Mouse (Mus musculus): Measurements from ENCODE around the gene Cryba2.

The Cryba2 gene

DNA sequence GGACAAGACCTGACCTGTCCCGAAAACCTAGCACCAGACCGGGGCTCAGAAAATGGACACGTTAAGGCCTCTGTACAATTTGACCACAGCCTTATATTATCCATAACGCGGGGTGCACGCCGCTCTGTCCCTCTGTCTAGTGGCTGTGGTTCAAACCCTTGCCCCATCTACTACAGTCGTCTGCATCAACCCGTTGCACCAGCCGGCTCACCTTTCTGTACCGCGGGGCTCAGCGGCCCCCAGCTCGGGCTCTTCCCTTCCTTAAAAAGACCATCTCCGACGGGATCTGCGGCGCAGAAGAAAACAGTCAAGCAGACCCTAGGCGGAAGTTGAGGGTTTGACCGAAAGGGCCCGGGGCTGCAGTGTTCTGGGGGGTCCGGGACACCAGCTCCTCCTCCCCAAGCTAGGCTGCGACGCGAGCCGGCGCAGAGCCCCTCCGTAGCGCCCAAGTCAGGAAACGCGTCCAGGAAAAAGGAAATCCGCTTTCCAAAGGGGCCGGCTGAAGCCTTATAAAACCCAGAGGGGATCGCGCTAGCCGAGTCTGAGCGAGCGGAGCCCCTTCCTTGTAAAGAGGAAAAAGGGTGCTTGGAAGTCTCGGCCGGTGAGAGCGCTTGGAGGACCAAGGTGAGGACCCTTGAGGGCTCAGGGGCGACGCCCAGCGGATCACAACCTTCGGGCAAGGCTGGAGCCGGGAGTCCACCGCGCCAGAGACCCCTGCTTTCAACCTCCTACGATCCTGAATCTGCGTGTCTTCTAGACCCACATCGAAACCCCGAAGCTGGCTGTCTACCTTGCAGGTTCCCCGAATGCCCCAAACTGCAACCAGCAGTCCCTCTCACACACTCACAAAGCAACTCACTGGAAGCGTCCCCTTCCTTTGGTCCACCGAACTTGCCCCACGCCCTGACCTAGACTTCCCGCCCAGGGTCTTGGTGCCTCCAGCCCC lies 8.5 kb downstream of the Cryba2 start:
- in situ Hi-C loops (cut with MboI, MseI) = no loop called here

DNA sequence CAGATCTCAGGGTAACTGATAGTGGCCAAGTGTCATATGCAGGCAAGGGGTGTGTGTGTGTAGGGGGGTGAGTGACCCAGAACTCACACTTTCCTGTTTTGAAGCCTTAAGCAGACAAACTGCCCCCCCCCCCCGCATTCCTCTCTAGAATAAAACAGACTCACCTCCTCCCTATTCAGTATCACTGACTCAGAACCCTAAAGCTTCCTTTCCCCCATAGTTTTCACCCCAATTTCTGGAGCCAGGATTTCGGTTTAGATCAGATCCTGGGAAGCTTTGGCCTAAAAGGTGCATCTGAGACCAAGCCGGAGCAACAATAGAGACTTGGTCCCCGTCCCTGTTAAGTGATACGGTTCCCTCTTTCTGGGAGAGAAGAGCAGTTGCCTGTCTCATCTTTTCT lies 9.5 kb downstream of the Cryba2 start:
- in situ Hi-C loops (cut with MboI, MseI) = no loop called here

DNA sequence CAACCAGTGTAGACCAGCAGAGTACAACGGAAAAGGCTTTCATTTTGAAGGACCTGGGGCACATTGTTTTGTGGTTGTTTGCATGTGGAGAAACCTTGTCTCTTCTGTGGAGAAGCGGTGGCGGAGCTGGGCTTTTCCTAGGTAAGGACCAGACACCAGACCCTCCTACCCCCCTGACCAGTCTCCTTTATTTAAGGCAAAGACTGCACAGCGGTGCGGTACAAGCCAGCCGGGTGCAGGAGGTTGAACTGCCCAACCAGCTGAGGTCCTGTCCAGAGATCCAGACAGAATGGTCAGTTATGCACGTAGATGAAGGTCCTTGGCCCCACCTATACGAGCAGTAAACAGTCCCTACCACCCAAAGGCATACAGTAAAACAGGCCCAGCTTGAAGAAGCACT lies 10.1 kb downstream of the Cryba2 start:
- in situ Hi-C loops (cut with MboI, MseI) = no loop called here

DNA sequence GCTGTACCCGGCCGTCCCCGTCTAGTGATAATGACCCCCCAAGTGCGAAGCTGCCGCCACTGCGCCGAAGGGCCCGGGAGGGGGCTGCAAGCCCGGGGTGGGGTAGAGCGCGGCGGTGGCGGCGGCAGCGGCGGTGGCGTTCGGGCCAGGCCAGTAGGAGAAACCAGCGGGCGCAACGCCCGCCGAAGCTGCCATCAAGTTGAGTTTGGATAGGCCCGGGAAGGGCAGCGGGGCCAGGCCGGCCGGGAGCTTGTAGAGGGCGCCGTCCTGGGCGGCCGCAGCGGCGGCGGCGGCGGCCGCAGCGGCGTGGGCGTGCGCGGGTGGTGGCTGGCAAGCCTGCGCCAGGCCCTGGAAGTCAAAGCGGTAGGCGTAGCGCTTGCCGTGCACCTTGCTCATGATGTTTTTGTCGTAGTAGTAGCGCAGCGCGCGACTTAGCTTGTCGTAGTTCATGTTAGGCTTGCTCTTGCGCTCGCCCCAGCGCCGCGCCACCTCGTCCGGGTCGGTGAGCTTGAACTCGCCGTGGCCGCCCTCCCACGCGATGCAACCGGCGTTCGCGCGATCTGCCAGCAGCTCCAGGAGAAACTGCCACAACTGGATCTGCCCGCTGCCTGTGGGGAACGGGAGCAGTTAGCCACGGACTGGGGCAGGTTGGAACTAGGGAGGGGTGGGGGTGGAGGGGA lies 10.7 kb downstream of the Cryba2 start:
- in situ Hi-C loops (cut with MboI, MseI) = no loop called here

DNA sequence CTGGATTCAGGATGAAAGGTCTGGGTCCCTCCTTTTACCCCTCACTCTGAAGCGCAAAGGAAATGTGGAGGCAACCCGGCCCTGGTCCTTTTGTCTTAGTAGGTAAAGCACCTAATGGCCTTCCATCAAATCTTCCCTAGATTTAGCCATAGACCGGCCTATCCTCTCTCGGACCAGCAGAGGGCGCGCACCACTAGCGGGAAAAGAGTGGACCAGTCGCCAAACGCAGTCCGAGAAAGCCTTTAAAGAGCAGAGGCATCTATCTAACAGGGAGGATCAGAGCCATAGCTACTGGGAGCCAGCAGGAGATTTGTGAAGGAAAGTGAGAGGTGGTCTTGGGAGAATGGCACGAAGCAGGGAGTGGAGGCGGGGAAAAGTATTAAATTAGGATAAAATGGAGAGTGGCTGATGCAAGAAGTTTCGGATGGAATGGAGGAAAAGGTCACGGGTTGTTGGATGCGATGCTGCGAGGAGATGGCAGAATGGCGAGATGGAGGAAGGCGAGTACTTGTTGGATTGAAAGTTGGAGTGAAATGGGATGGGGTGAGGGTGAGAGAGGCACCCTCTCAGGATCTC lies 12.1 kb downstream of the Cryba2 start:
- in situ Hi-C loops (cut with MboI, MseI) = no loop called here

DNA sequence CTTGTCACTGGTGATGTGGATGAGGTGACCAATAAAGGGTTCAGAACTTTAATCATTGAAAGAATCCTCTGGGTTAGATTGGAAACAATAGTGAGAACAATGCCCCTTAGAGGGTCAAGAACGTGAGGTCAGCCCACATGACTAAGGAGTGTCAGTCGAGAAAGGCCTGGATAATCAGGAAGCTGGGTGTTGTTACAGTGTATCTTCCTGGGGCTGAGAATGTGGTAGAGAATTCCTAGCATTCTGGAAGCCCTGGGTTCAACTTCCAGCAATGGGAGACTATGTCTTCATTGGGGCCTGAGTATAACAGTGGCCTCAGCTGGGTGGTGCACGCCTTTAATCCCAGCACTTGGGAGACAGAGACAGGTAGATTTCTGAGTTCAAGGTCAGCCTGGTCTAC lies 15.7 kb downstream of the Cryba2 start:
- in situ Hi-C loops (cut with MboI, MseI) = no loop called here

DNA sequence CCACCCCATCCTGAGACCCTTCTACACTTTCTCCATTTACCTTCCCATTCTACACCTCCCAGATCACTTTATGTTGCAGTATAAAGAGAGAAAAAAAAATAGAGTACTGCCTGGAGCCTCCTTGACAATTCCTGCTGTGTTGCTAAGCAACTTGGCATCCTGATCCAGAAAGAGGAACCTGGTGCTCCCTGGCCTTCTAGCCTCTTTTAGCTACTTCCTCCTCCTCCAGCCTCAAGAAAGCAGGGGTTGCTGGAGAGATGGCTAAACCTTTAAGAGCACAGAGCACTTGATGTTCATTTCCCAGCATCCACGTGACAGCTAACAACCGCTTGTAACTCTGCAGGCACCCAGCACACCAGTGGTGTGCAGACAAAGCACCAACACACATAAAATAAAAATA lies 20.7 kb downstream of the Cryba2 start:
- in situ Hi-C loops (cut with MboI, MseI) = no loop called here

DNA sequence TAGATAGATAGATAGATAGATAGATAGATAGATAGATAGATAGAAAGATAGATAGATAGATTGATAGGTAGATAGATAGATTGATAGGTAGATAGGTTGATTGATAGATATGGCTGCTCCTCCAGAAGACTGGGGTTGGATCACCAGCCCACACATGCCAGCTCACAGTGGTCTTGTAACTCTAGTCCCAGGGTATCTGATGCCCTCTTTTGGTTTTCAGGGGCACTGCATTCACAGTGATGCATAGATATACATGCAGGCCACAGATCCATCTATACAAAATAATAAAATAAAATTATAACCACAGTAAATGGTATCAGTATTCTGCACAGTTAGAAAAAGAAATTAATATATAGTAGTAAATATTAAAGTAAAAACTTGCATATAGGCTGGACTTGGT lies 31.2 kb downstream of the Cryba2 start:
- in situ Hi-C loops (cut with MboI, MseI) = no loop called here

DNA sequence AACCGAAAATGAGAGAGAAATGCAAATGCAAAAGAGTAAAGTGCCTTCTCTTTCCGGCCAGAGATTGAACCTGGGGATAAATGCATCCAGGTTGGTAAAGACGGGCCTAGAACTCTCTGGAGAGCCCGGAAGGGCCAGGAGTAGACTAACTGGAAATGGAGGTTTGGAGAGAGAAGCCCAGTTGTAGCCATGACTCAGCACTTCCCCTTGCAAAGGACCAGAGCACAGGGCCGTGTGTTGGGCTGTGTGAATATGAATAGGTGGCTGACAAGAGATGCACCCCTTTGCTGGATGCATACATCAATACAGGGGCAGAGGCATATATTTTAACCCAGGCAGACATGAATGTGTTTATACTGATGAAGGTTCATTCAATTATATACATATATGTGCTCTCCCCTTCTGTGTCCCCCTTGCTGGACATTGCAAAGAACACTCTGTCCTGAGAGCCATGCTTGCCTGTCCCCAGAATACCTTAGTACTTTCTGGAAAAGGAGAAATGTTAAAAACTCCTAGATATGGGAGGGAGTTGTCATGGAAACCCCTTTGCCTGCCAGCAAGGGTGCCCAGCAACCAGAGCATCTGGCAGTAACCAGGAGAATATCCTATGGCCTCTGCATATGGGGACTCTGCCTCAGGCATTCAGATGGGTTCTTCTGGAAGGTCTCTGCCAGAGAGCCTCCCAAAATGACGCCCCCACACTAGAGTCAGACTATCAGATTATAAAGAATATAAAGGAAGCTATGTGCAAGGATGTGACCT lies 33.5 kb downstream of the Cryba2 start:
- in situ Hi-C loops (cut with MboI, MseI) = no loop called here

DNA sequence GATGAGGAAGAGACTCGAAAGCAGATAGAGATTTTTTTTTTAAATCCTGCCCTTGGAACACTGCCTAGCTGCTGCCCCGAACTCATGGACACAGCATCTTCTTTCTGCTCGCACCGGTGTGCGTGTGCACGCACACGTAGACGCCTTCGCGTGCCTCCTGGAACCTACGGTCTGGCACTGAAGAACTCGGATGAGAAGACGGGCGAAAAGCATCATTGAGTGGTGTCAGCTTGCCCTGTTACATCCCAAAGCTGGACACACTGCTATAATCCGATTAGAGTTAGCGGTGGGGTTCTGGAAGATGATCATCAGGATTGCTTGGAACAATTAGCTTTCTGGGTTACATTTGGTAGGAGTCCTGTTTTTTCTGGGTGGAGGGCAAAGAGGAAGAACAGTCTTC lies 34.1 kb downstream of the Cryba2 start:
- in situ Hi-C loops (cut with MboI, MseI) = no loop called here

DNA sequence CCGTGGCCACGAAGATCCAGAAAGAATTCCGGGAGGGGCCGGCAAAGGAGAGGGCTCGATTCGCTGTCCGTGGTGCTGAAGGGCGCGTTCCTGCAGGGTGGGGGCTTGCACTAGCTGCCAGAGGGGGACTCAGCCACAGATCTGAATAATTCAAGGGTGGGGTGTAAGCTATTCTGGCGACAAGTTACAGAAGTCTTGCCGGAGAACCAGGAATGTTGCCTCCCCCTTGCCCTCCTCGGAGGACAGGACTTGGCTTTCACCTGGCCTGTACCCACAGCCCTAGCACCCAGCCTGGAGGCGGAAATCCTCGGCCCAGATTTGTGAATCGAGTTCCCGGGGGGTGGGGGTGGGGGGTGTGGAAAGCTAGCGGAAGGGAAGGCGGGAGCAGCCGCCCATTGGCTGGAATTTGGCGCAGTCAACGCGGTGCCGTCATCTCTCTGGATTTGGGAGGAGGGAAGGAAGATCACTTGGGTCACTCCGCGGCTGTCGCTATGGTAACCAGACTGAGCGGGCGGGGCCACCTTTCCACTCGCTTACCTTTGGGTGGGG lies 34.7 kb downstream of the Cryba2 start:
- in situ Hi-C loops (cut with MboI, MseI) = no loop called here

DNA sequence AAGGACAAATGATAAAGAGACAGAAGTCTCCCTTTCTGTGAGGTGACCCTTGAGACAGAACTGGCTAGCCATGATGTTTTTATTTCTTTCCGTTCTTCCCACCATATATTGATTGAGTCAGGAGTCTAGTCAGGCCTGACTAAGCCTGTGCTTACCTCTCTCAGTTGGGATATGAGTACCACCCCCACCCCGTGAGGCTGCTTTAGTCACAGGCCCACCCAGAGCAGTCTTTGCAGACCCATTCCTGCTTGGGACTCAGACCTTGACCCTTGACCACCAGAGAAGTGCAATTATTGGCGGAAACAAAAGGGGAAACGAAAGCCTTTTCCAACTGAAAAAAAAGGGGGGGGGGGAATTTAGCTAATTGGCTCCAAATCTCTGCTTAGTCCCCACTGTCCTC lies 35.3 kb downstream of the Cryba2 start:
- in situ Hi-C loops (cut with MboI, MseI) = no loop called here

DNA sequence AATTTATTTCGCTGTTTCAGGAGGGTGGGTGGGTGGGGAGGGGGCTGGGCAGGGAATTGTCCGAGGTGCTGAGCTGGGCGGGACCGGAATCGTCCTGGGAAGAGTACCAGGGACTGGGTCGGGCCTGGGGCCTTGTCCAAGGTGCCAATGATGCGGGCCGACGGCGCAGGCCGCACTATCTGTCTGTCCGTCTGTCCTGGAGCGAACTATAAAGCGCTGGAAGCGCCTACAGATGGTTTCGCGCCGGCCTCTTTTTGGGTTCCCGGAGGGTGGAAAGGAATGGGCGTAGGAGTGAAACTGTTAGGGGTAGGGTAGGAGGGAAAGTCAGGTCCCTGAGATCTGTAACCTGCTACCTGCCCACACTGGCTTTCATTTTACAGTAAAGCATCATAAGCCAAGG lies 35.7 kb downstream of the Cryba2 start:
- in situ Hi-C loops (cut with MboI, MseI) = no loop called here

DNA sequence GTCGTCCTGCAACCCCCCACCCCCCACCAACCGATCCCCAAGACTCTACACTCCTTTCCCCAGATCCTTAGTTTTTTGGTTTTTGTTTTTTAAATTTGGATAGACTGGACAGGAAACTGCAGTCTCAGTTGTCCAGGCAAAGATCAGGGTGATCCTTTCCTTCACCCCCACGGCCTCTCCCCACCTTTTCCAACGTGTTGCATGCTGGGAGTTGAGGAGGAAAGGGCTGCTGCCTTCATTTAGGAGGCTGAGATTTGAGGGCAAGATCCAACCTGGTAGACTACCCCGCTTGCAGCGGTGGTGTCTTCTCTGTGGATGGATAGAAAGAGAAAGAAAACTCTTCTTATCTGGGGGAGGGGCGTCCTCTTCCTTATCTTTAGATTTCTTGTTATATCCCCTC lies 36.2 kb downstream of the Cryba2 start:
- in situ Hi-C loops (cut with MboI, MseI) = no loop called here

DNA sequence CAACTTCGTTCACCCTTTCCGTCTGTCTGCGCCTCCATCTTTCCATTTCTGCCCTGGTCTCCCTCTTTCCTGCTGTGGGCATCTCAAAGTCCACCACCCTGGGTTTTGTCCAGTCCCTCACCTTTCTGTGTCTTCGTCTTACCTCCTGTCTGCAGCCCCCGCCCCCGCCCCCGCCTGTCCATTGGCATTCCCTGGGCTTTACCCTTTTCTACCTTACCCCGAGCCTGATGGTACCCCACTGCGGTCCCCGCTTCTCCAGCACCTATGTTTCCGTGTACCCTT lies 36.6 kb downstream of the Cryba2 start:
- in situ Hi-C loops (cut with MboI, MseI) = no loop called here

DNA sequence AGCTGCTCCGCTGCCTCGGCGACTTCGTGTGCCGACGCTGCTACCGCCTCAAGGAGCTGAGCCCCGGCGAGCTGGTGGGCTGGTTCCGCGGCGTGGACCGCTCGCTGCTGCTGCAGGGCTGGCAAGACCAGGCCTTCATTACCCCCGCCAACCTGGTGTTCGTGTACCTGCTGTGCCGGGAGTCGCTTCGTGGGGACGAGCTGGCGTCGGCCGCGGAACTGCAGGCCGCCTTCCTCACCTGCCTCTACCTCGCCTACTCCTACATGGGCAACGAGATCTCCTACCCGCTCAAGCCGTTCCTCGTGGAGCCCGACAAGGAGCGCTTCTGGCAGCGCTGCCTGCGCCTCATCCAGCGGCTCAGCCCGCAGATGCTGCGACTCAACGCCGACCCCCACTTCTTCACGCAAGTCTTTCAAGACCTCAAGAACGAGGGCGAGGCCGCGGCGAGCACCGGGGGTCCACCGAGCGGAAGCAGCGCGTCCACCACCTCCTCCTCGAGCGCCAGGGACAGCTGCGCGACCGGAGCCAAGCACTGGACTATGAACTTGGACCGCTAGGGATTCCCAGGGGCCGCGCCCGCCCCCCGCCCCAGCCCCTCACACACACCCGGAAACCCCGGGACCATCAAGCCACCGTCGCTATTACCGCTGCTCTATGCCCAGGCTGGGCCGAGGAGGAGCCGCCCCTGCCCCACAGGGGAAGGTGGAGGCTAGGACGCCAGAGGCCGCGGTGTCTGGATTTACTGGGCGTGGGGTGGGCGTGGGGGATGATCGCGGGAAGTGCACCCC lies 37.1 kb downstream of the Cryba2 start:
- in situ Hi-C loops (cut with MboI, MseI) = no loop called here

DNA sequence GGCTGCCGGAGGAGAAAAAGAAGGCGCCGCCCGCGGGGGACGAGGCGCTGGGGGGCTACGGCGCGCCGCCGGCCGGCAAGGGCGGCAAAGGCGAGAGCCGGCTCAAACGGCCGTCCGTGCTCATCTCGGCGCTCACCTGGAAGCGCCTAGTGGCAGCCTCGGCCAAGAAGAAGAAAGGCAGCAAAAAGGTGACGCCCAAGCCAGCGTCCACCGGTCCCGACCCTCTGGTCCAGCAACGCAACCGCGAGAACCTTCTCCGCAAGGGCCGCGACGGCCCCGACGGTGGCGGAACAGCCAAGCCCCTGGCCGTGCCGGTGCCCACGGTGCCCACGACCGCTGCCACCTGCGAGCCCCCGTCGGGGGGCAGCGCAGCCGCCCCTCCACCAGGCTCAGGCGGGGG lies 37.8 kb downstream of the Cryba2 start:
- in situ Hi-C loops (cut with MboI, MseI) = no loop called here

DNA sequence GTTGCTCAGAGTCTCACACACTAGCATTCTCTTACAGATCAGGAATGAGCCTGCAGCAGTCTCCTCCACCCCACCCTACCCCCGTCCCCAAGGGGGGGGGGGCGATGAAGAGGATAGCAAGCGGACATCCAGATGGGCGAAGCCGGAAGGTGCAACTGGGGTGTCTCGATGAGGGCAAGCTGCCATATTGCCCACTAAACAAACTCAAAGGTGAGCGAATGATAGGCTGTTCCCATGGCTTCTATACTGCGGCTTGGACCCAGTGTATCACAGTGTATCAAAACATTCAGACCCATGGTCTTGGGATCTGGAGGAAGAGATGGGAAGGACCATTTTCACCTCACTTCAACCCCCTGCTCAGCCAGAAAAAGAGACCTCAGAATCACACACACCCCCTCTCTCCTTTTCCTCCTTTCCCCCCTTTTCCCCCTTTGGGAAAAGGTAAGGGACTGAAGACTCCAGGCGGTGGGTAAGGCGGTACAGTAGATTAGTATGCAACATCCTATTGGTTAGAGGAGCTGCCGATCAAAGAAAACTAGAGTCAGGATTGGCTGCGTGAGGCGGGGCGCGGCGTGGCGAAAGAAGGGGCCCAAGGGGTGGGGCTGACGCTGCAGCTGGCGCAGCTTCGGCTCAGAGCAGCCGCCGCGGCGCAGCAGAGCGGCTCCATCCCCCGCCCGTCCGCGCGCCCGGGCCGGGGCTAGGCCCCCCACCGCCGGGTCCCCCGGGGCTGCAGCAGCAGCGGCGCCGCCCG lies 38.5 kb downstream of the Cryba2 start, which contains the start of gene Cdk5r2:
Gene Cdk5r2, plus strand, starts transcription at position 629 of the 751 bp plus-strand sequence.
- in situ Hi-C loops (cut with MboI, MseI) = no loop called here

DNA sequence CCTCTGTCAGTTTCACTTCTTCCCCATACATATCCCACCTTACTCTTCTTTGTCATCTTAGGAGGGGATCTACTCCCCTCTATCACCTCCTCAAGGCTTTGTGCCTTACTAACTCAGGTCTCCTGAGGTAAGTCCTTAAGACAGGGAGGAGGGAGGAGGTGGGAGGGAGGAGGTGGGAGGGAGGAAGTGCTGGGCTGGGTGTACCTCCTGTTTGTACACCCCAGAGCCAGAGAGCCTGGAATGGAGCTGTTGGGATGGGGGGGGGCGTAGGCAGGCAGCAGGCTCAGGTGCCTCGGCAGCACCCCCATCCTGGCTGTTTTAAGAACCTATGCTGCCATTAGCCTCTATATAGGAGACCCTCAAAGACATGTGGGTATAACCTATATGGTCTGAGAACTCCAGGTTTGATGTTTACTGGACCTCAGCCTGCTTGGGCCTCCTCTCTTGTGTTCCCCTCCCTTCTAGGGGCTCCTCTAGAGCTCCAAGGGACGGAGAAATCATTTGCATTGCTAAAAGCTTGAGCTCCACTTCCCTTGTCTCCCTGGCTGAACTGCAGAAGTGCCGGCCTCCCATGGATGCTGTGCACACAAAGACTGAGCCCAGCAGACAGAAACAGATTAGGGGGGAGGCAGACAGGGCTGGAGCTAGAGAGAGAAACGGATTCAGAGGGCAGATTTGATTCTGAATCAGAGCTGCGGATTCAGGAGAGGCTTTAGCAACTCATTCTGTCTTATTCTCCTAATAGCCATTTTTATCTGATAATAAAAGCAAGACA lies 41.8 kb downstream of the Cryba2 start:
- in situ Hi-C loops (cut with MboI, MseI) = no loop called here

DNA sequence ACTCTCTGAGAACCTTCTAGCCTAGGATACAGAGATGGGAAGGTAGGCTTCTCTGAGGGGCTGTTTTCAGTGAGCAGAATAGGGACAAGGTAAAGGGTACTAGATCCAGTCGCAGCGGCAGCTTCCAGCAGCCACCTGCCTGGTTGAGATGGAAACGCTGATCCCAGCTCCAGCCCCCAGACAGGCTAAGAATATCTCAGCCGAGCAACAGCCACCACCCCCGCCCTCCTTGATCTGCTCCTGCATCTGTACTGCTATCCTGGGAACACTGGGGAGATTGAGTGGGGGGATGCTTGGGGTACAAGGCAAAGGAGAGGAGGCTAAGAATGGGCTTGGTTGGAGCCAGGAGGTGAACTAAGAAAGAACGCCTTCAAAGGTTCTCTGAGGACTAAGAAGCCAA lies 42.7 kb downstream of the Cryba2 start:
- in situ Hi-C loops (cut with MboI, MseI) = no loop called here
